Mouse (Mus musculus) MEL (cell line): Measurements from ENCODE around the gene Usp45. TPM values are rescaled to one million over a fixed set of nuclear protein-coding genes. Genes with fewer than 3 reads are reported as not detected.

ENCODE experiments used
- DNase-seq: peaks from one replicate; pipeline ENCODE4 v3.0.0; 2011; ENCODE audit warnings: low read depth, low spot score
- H3K27ac ChIP-seq: 2 replicates; pipeline ENCODE4 v1.5.1; 2012; ENCODE audit warnings: low read depth, mild to moderate bottlenecking, control low read depth, low read length, moderate library complexity; ENCODE audit not compliant: control insufficient read depth
- H3K27me3 ChIP-seq, 2 experiments: fragments of 150-350 bp in 1 of 2; sonication (generic) in 1 of 2; 2 replicates each; pipeline ENCODE4 v1.6.1; 2012; ENCODE audit warnings: low read length in 2 of 2, mild to moderate bottlenecking in 2 of 2, improper control_type of control experiment in 1 of 2, moderate library complexity in 1 of 2; ENCODE audit not compliant: insufficient read depth in 2 of 2, control insufficient read depth in 1 of 2
- H3K36me3 ChIP-seq, 2 experiments: 2 replicates each; pipeline ENCODE4 v1.6.1; 2012 to 2014; ENCODE audit warnings: low read length in 2 of 2, improper control_type of control experiment in 1 of 2, inconsistent platforms in 1 of 2, mild to moderate bottlenecking in 1 of 2; ENCODE audit not compliant: insufficient read depth in 2 of 2, control insufficient read depth in 1 of 2
- H3K4me1 ChIP-seq, 2 experiments: fragments of 150-350 bp in 1 of 2; sonication (generic) in 1 of 2; 2 replicates each; pipeline ENCODE4 v1.6.1; 2012; ENCODE audit warnings: low read length in 2 of 2, improper control_type of control experiment in 1 of 2, mild to moderate bottlenecking in 1 of 2; ENCODE audit not compliant: insufficient read depth in 2 of 2, control insufficient read depth in 1 of 2
- H3K4me3 ChIP-seq, 2 experiments: fragments of 150-350 bp in 1 of 2; sonication (generic) in 1 of 2; 2 replicates each; pipeline ENCODE4 v1.5.1; 2012; ENCODE audit warnings: low read depth in 2 of 2, low read length in 2 of 2, mild to moderate bottlenecking in 2 of 2, moderate library complexity in 2 of 2, control low read depth in 1 of 2, improper control_type of control experiment in 1 of 2; ENCODE audit not compliant: control insufficient read depth in 1 of 2, insufficient read depth in 1 of 2
- H3K79me2 ChIP-seq: 2 replicates; pipeline ENCODE4 v1.6.1; 2012; ENCODE audit warnings: mild to moderate bottlenecking, low read length, moderate library complexity; ENCODE audit not compliant: control insufficient read depth, poor library complexity, insufficient read depth
- H3K9ac ChIP-seq: 2 replicates; pipeline ENCODE4 v1.6.1; 2012; ENCODE audit warnings: low read depth, mild to moderate bottlenecking, control low read depth, low read length, moderate library complexity; ENCODE audit not compliant: control insufficient read depth, poor library complexity, severe bottlenecking
- H3K9me3 ChIP-seq: fragments of 150-350 bp; sonication (generic); replicated peaks from 2 replicates; pipeline ENCODE4 v1.6.1; 2012; ENCODE audit warnings: mild to moderate bottlenecking, low read length, improper control_type of control experiment, moderate library complexity; ENCODE audit not compliant: insufficient read depth
- BHLHE40 ChIP-seq: IDR thresholded peaks from 2 replicates; pipeline ENCODE4 v1.6.1; 2012; ENCODE audit warnings: low read depth, mild to moderate bottlenecking, inconsistent platforms, low read length, improper control_type of control experiment, borderline replicate concordance
- CTCF ChIP-seq, 3 experiments: IDR thresholded peaks in 2 of 3; conservative IDR thresholded peaks in 1 of 3; 2 replicates each; pipeline ENCODE4 v1.5.1; 2011 to 2012; ENCODE audit warnings: low read length in 3 of 3, low read depth in 2 of 3, mild to moderate bottlenecking in 2 of 3, improper control_type of control experiment in 1 of 3, inconsistent platforms in 1 of 3, mixed read lengths in 1 of 3, moderate library complexity in 1 of 3; ENCODE audit not compliant: control insufficient read depth in 1 of 3, insufficient read depth in 1 of 3, poor library complexity in 1 of 3, severe bottlenecking in 1 of 3
- ELF1 ChIP-seq: IDR thresholded peaks from 2 replicates; pipeline ENCODE4 v1.6.1; 2014; ENCODE audit warnings: low read depth, mild to moderate bottlenecking, inconsistent platforms, low read length, improper control_type of control experiment, moderate library complexity
- EP300 ChIP-seq, 2 experiments: IDR thresholded peaks; 2 replicates each; pipeline ENCODE4 v1.6.1; 2011; ENCODE audit warnings: improper control_type of control experiment in 2 of 2, low read length in 2 of 2, low read depth in 1 of 2, mild to moderate bottlenecking in 1 of 2
- ETS1 ChIP-seq: IDR thresholded peaks from 2 replicates; pipeline ENCODE4 v1.6.1; 2012; ENCODE audit warnings: low read depth, mild to moderate bottlenecking, inconsistent platforms, low read length, improper control_type of control experiment, moderate library complexity
- GATA1 ChIP-seq: IDR thresholded peaks from 2 replicates; pipeline ENCODE4 v1.6.1; 2011; ENCODE audit warnings: low read depth, low read length, improper control_type of control experiment
- JUND ChIP-seq: IDR thresholded peaks from 2 replicates; pipeline ENCODE4 v1.6.1; 2011; ENCODE audit warnings: low read depth, mild to moderate bottlenecking, improper control_type of control experiment, low read length
- MAFK ChIP-seq: IDR thresholded peaks from 2 replicates; pipeline ENCODE4 v1.6.1; 2011; ENCODE audit warnings: low read depth, mild to moderate bottlenecking, low read length, improper control_type of control experiment, borderline replicate concordance
- MAX ChIP-seq: IDR thresholded peaks from 2 replicates; pipeline ENCODE4 v1.6.1; 2011; ENCODE audit warnings: low read length, improper control_type of control experiment
- MAZ ChIP-seq: IDR thresholded peaks from 2 replicates; pipeline ENCODE4 v1.6.1; 2012; ENCODE audit warnings: low read depth, mild to moderate bottlenecking, inconsistent platforms, low read length, improper control_type of control experiment
- MXI1 ChIP-seq: IDR thresholded peaks from 2 replicates; pipeline ENCODE4 v1.6.1; 2011; ENCODE audit warnings: mild to moderate bottlenecking, low read depth, low read length, improper control_type of control experiment
- MYB ChIP-seq: IDR thresholded peaks from 2 replicates; pipeline ENCODE4 v1.6.1; 2011; ENCODE audit warnings: mild to moderate bottlenecking, low read depth, low read length, improper control_type of control experiment
- MYC ChIP-seq: IDR thresholded peaks from 2 replicates; pipeline ENCODE4 v1.6.1; 2011; ENCODE audit warnings: low read depth, mild to moderate bottlenecking, low read length, improper control_type of control experiment, moderate library complexity
- RAD21 ChIP-seq: IDR thresholded peaks from 2 replicates; pipeline ENCODE4 v1.6.1; 2011; ENCODE audit warnings: mild to moderate bottlenecking, low read depth, low read length, improper control_type of control experiment
- RCOR1 ChIP-seq: IDR thresholded peaks from 2 replicates; pipeline ENCODE4 v1.6.1; 2012; ENCODE audit warnings: low read depth, mild to moderate bottlenecking, inconsistent platforms, low read length, improper control_type of control experiment
- SIN3A ChIP-seq: IDR thresholded peaks from 2 replicates; pipeline ENCODE4 v1.6.1; 2012; ENCODE audit warnings: low read length, improper control_type of control experiment, inconsistent platforms
- SMC3 ChIP-seq: IDR thresholded peaks from 2 replicates; pipeline ENCODE4 v1.6.1; 2011; ENCODE audit warnings: low read depth, low read length, improper control_type of control experiment
- TAL1 ChIP-seq: IDR thresholded peaks from 2 replicates; pipeline ENCODE4 v1.6.1; 2012; ENCODE audit warnings: mild to moderate bottlenecking, inconsistent platforms, low read length, moderate library complexity, mixed read lengths
- TCF12 ChIP-seq: IDR thresholded peaks from 2 replicates; pipeline ENCODE4 v1.6.1; 2014; ENCODE audit warnings: low read depth, mild to moderate bottlenecking, inconsistent platforms, low read length, improper control_type of control experiment, moderate library complexity
- UBTF ChIP-seq: IDR thresholded peaks from 2 replicates; pipeline ENCODE4 v1.6.1; 2012; ENCODE audit warnings: low read depth, mild to moderate bottlenecking, inconsistent platforms, low read length, improper control_type of control experiment, moderate library complexity, borderline replicate concordance; ENCODE audit not compliant: insufficient read depth
- USF1 ChIP-seq: IDR thresholded peaks from 2 replicates; pipeline ENCODE4 v1.6.1; 2014; ENCODE audit warnings: low read depth, mild to moderate bottlenecking, inconsistent platforms, low read length, improper control_type of control experiment, moderate library complexity
- ZC3H11A ChIP-seq: IDR thresholded peaks from 2 replicates; pipeline ENCODE4 v1.6.1; 2012; ENCODE audit warnings: low read depth, mild to moderate bottlenecking, inconsistent platforms, low read length, improper control_type of control experiment
- ZKSCAN1 ChIP-seq: IDR thresholded peaks from 2 replicates; pipeline ENCODE4 v1.6.1; 2012; ENCODE audit warnings: low read depth, mild to moderate bottlenecking, inconsistent platforms, low read length, improper control_type of control experiment, moderate library complexity
- polyA plus RNA-seq, 2 experiments: library from polyadenylated mRNA; stranded (reverse) in 1 of 2; unstranded in 1 of 2; fragments of >175 nt in 1 of 2; fragments of >200 nt in 1 of 2; gene quantifications; 2 replicates each; pipeline versions ENCODE4 v1.2.1 to v1.2.4; 2012; ENCODE audit warnings: low replicate concordance in 2 of 2, low read depth in 1 of 2; ENCODE audit not compliant: insufficient read length in 2 of 2, insufficient read depth in 1 of 2, missing spikeins in 1 of 2
- total RNA-seq: library from RNA; depleted of rRNA; stranded (reverse); fragments of 300-350 nt; gene quantifications from 2 replicates; pipeline ENCODE4 v1.2.3, GENCODE M21; 2012

Gene Usp45
- total and polyA plus RNA-seq, 3 experiments = 6.4 to 8.2 TPM; not detected in 1

- H3K9me3 ChIP-seq = no peaks in the 10 kb centered on the region
- H3K9ac ChIP-seq = peak overlapping the region; percentile 70
- peaks cover 0 to 4% of the 10 kb centered on the region in 2 experiments; a peak in 3 of 4 replicates for H3K27me3 ChIP-seq
- no peaks in the 10 kb centered on the region; a peak in 1 of 4 replicates for H3K4me1 ChIP-seq
- peak overlapping the region; percentile 82 for H3K27ac ChIP-seq
- DNase-seq = peak; percentile 86
- peaks cover 0 to 10% of the 10 kb centered on the region in 2 experiments; a peak in 2 of 4 replicates for H3K36me3 ChIP-seq
- TF ChIP-seq MAX (peak; percentile 65; the same call in 1 of the 2 replicates), JUND (no peak), MYB (no peak), BHLHE40 (no peak), TCF12 (0 out of 2 replicates have a peak, but pooled peaks have one; percentile 14), ETS1 (peak; percentile 19; the same call in 1 of the 2 replicates), GATA1 (0 out of 2 replicates have a peak, but pooled peaks have one; percentile 40), ELF1 (0 out of 2 replicates have a peak, but pooled peaks have one; percentile 14), SIN3A (no peak), SMC3 (peak; percentile 59), ZC3H11A (peak; percentile 36), MAFK (no peak), MYC (peak; percentile 82; the same call in 1 of the 2 replicates), MXI1 (peak; percentile 61), MAZ (0 out of 2 replicates have a peak, but pooled peaks have one; percentile 24), CTCF (IDR thresholded peaks at IDR 0.05 in 2 of 3, conservative IDR thresholded peaks at IDR 0.05 in 1 of 3; ENCODE audit: control insufficient read depth in 1 of 3, insufficient read depth in 1 of 3, low read depth in 2 of 3, low read length in 3 of 3, poor library complexity in 1 of 3, severe bottlenecking in 1 of 3) (peak; percentile 39 to 77 (median 54); a peak in 5 of 6 replicates), UBTF (no peak), USF1 (no peak), RCOR1 (0 out of 2 replicates have a peak, but pooled peaks have one; percentile 11), RAD21 (peak; percentile 58), ZKSCAN1 (no peak), EP300 (IDR thresholded peaks at IDR 0.05; ENCODE audit: low read depth in 1 of 2, low read length in 2 of 2) (peak in 1 of 2 experiments; percentile 12; a peak in 1 of 4 replicates), TAL1 (no peak)
- H3K4me3 ChIP-seq = peak overlapping the region; percentile 62 to 92
- H3K79me2 ChIP-seq = peaks cover 14% of the 10 kb centered on the region
Observed at GRCm38 (mm10) chr4:21726912-21727614, 39.9 kb upstream of the Usp45 start.
